1 mouse cellular context compared by ENCODE assay signal in the genomic region with DNA sequence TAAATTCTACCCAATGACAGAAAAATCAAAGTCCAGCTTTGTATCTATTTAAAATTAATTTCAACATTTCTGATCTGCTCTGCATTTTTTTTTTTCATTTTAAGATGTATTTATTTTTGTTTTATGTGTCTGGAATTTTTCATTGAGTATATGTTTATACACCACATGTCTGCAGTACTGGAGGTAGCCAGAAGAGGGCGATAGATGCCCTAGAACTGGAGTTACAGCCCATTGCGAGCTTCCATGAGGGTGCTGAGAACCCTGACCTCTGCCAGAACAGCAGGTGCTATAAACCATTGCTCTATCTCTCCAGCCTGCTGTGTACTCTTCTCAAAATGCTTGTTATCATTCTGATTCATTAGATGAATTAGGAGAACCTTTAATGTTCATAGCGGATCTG.
TF ChIP-seq lines count a peak whose summit lies in the region.

No protein-coding gene starts in this region.

TF ChIP-seq in MEL, 35 proteins besides CTCF, POLR2A, EP300 and RAD21 (continued from another document):
- TF ChIP-seq KAT2A (conservative IDR thresholded peaks at IDR 0.05; ENCODE audit: low read depth, low read length), result no peak
- TF ChIP-seq USF2 (IDR thresholded peaks at IDR 0.05; ENCODE audit: borderline replicate concordance in 1 of 2, insufficient read depth in 1 of 2, low read depth in 1 of 2, low read length in 2 of 2), result no peak
- TF ChIP-seq ZMIZ1 (IDR thresholded peaks at IDR 0.05; ENCODE audit: low read depth, low read length), result no peak
- TF ChIP-seq GABPA (IDR thresholded peaks at IDR 0.05; ENCODE audit: low read depth, low read length), result no peak
- no peak for TF ChIP-seq TAL1 (IDR thresholded peaks at IDR 0.05; ENCODE audit: low read length)
- TF ChIP-seq E2F4 (IDR thresholded peaks at IDR 0.05; ENCODE audit: borderline replicate concordance, low read depth, low read length), result no peak
- no peak for TF ChIP-seq MYC (IDR thresholded peaks at IDR 0.05; ENCODE audit: low read depth, low read length)
TF ChIP-seq in MEL: peak in this region for 0.
